Mouse (Mus musculus): ENCODE data around the gene Sst. TPM values are rescaled to one million over a fixed set of nuclear protein-coding genes. Genes with fewer than 3 reads are reported as not detected.

The Sst gene
- polyA plus RNA-seq (2014; fragmentation: Illumina TruSeq; extraction: RNeasy Lipid Tissue Mini Kit (QIAGEN cat#74804)) = not detected

DNA sequence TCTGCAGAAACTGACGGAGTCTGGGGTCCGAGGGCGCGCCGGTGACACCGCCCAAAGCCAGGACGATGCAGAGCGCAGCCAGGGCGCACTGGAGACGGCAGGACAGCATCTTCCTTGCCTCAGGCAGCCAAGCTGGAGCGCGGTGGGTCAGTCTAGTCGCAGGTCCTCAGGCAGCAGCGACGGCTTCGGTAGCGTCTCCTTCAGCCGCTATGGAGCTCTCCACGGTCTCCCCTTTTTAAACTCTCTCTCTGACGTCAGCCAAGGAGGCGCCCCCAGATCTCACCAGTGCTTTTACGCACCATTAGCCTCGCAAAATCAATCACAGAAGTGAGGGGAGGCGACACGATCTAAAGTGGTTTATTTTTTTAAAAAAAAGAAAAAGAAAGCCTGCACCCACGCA, at the start of gene Sst:
Gene Sst, minus strand, starts transcription at position 323 of the 400 bp plus-strand sequence.

DNA sequence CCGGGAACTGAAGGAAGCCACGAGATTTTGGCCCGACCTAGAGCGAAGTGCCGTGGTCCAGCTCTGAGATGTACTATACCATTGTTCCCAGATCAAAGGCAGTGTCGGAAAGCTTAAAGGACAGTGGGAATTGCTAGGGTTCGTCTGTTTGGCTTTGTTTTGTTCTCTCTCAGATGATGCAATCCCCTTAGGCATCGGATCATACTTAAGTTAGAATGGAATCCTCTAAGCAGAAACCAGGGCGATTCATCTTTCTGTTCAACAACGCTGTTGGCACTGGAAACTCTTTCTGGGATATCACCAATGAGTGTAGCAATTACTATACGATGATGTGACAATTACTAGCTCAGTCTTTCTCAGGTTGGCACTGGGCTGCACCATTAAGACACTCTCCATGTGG, 41.5 kb upstream of the Sst start, which contains the start of gene Rtp2:
Gene Rtp2, minus strand, starts transcription at position 101 of the 400 bp plus-strand sequence.

Other genes starting within 250 kb of the Sst start
- gene Rtp2, start 41.4 kb upstream of the Sst start, polyA plus RNA-seq (2014; fragmentation: Illumina TruSeq; extraction: RNeasy Lipid Tissue Mini Kit (QIAGEN cat#74804)) = not detected
- gene Gm37419, start 97.5 kb upstream of the Sst start, polyA plus RNA-seq (2014; fragmentation: Illumina TruSeq; extraction: RNeasy Lipid Tissue Mini Kit (QIAGEN cat#74804)) = not detected
- gene Bcl6, start 97.9 kb upstream of the Sst start, polyA plus RNA-seq (2014; fragmentation: Illumina TruSeq; extraction: RNeasy Lipid Tissue Mini Kit (QIAGEN cat#74804)) = 14.5 TPM

All from ovary, adult 10 weeks (tissue).